Mouse (Mus musculus) hindbrain, embryonic 11.5 days (tissue): ENCODE results near the gene Tead3. TPM values are rescaled to one million over a fixed set of nuclear protein-coding genes. Genes with fewer than 3 reads are reported as not detected.

Experiments used
- ATAC-seq: fragments of 200-750 bp; cut with Nextera tagmentation; 2 replicates; pipeline ENCODE4 v1.8.0; 2017; ENCODE audit warnings: mild to moderate bottlenecking, moderate TSS enrichment, moderate library complexity; ENCODE audit not compliant: low FRiP score
- DNase-seq: peaks from one replicate; pipeline ENCODE4 v3.0.0-alpha.2; 2015; ENCODE audit warnings: low spot score
- H3K27ac ChIP-seq: fragments of 300-500 bp; sonication (generic); 2 replicates; pipeline ENCODE4 v1.5.1; 2014; ENCODE audit warnings: mild to moderate bottlenecking, low read depth, low read length
- H3K27me3 ChIP-seq: fragments of 300-500 bp; sonication (generic); 2 replicates; pipeline ENCODE4 v1.6.1; 2014; ENCODE audit warnings: mild to moderate bottlenecking, low read length, moderate library complexity, mixed read lengths; ENCODE audit not compliant: control insufficient read depth, insufficient read depth
- H3K36me3 ChIP-seq: fragments of 300-500 bp; sonication (generic); 2 replicates; pipeline ENCODE4 v1.6.1; 2014; ENCODE audit warnings: mild to moderate bottlenecking, low read length, moderate library complexity, mixed read lengths; ENCODE audit not compliant: control insufficient read depth, insufficient read depth
- H3K4me1 ChIP-seq: fragments of 300-500 bp; sonication (generic); replicated peaks from 2 replicates; pipeline ENCODE4 v1.6.1; 2014; ENCODE audit warnings: low read length, mixed read lengths; ENCODE audit not compliant: control insufficient read depth, insufficient read depth
- H3K4me2 ChIP-seq: fragments of 300-500 bp; sonication (generic); replicated peaks from 2 replicates; pipeline ENCODE4 v1.6.1; 2014; ENCODE audit warnings: mild to moderate bottlenecking, low read depth, low read length
- H3K4me3 ChIP-seq: fragments of 300-500 bp; sonication (generic); 2 replicates; pipeline ENCODE4 v1.5.1; 2014; ENCODE audit warnings: low read depth, low read length
- H3K9ac ChIP-seq: fragments of 300-500 bp; sonication (generic); 2 replicates; pipeline ENCODE4 v1.6.1; 2014; ENCODE audit warnings: low read depth, low read length
- H3K9me3 ChIP-seq: fragments of 300-500 bp; sonication (generic); 2 replicates; pipeline ENCODE4 v1.6.1; 2016; ENCODE audit warnings: low read length; ENCODE audit not compliant: control insufficient read depth
- WGBS: fragments of 180-500 bp; shearing (Covaris S2); extraction: QIAGEN DNeasy Blood & Tissue Kit; methylation state at CpG from one replicate; pipeline ENCODE4 v1.1.7; 2014; 5-methylcytosine and 5-hydroxymethylcytosine counted together
- polyA plus RNA-seq: library from polyadenylated mRNA; unstranded; fragments of >200 nt; fragmentation: Nextera tagmentation; extraction: Ambion mirVana; gene quantifications from 2 replicates; pipeline ENCODE4 v1.2.1, GENCODE M21; 2014

Gene Tead3
- polyA plus RNA-seq, 1 experiment from 2014 or later: 3.7 TPM

- Histone ChIP-seq H3K27me3 (peaks cover 15% of the 10 kb centered on the region), H3K27ac (no peak overlapping the region), H3K9ac (no peak overlapping the region), H3K4me1 (no peaks in the 10 kb centered on the region), H3K36me3 (no peaks in the 10 kb centered on the region), H3K9me3 (no peaks in the 10 kb centered on the region), H3K4me2 (no peak overlapping the region), H3K4me3 (no peak overlapping the region)
- ATAC-seq: no peak
- WGBS: 12% methylated on average over 17 of the region's 17 CpGs
- no peak for DNase-seq
Measured at GRCm38 (mm10) chr17:28375592-28376061, 25.0 kb upstream of the Tead3 start.

GRCm38 (mm10) chr17:28374494-28374893 lies 23.9 kb upstream of the Tead3 start:
- Histone ChIP-seq H3K36me3 (no peaks in the 10 kb centered on the region), H3K4me1 (no peaks in the 10 kb centered on the region), H3K27me3 (peaks cover 15% of the 10 kb centered on the region), H3K4me3 (no peak overlapping the region), H3K9me3 (no peaks in the 10 kb centered on the region), H3K9ac (no peak overlapping the region), H3K4me2 (no peak overlapping the region), H3K27ac (no peak overlapping the region)
- 18% methylated on average over 16 of the region's 16 CpGs for WGBS
- ATAC-seq (no peak), DNase-seq (no peak)

- DNase-seq: peak; percentile 71
- H3K27me3 ChIP-seq: peaks cover 15% of the 10 kb centered on the region
- no peak for ATAC-seq
- H3K9ac ChIP-seq: no peak overlapping the region
- no peaks in the 10 kb centered on the region for H3K36me3 ChIP-seq
- H3K27ac ChIP-seq: no peak overlapping the region
- H3K4me3 ChIP-seq: no peak overlapping the region
- H3K9me3 ChIP-seq: no peaks in the 10 kb centered on the region
- no peak overlapping the region for H3K4me2 ChIP-seq
- H3K4me1 ChIP-seq: no peaks in the 10 kb centered on the region
- WGBS: 18% methylated on average over 10 of the region's 10 CpGs
Measured at GRCm38 (mm10) chr17:28373821-28374220, 23.2 kb upstream of the Tead3 start.

- H3K9ac ChIP-seq: no peak overlapping the region
- no peak overlapping the region for H3K27ac ChIP-seq
- ATAC-seq: no peak
- no peak overlapping the region for H3K4me2 ChIP-seq
- no peak overlapping the region for H3K4me3 ChIP-seq
- H3K9me3 ChIP-seq: no peaks in the 10 kb centered on the region
- H3K27me3 ChIP-seq: peaks cover 15% of the 10 kb centered on the region
- no peak for DNase-seq
- no peaks in the 10 kb centered on the region for H3K4me1 ChIP-seq
- H3K36me3 ChIP-seq: no peaks in the 10 kb centered on the region
- WGBS: 64% methylated on average over 1 of the region's 1 CpGs
Measured at GRCm38 (mm10) chr17:28371941-28372340, 21.3 kb upstream of the Tead3 start.

- Histone ChIP-seq H3K36me3 (no peaks in the 10 kb centered on the region), H3K27ac (no peak overlapping the region), H3K9ac (no peak overlapping the region), H3K27me3 (peaks cover 15% of the 10 kb centered on the region), H3K4me2 (no peak overlapping the region), H3K4me1 (no peaks in the 10 kb centered on the region), H3K4me3 (no peak overlapping the region), H3K9me3 (no peaks in the 10 kb centered on the region)
- 79% methylated on average over 2 of the region's 2 CpGs for WGBS
- ATAC-seq (no peak), DNase-seq (no peak)
Measured at GRCm38 (mm10) chr17:28371286-28371685, 20.7 kb upstream of the Tead3 start.

GRCm38 (mm10) chr17:28369056-28369455 lies 18.4 kb upstream of the Tead3 start:
- Histone ChIP-seq H3K4me1 (0 out of 2 replicates have a peak, but pooled peaks cover 2% of the 10 kb centered on the region), H3K9me3 (no peaks in the 10 kb centered on the region), H3K27ac (no peak overlapping the region), H3K4me3 (no peak overlapping the region), H3K9ac (no peak overlapping the region), H3K4me2 (no peak overlapping the region), H3K27me3 (peaks cover 19% of the 10 kb centered on the region), H3K36me3 (no peaks in the 10 kb centered on the region)
- ATAC-seq: no peak
- no peak for DNase-seq
- 74% methylated on average over 5 of the region's 5 CpGs for WGBS

DNA sequence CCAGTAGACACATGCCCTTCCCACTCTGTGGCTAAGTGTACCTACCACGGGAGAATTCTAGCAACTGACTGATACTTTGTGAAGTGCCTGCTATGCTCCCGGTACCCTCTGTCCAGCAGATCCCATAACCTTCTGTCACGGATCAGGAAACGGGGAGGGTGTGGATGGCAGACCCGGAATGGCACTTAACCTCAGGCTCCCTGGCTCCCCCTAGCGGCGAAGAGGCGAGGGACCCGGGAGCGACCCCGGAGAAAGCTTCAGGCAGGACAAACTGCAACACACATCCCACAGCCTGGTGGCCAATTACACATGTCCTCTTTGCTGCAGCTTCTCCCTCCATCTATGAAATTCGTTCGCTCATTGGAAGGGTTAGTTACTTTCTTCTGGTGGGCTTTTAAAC lies 17.8 kb upstream of the Tead3 start:
- Histone ChIP-seq H3K4me1 (0 out of 2 replicates have a peak, but pooled peaks cover 2% of the 10 kb centered on the region), H3K27me3 (peaks cover 25% of the 10 kb centered on the region), H3K36me3 (no peaks in the 10 kb centered on the region), H3K9ac (no peak overlapping the region), H3K27ac (no peak overlapping the region), H3K4me2 (no peak overlapping the region), H3K4me3 (no peak overlapping the region), H3K9me3 (no peaks in the 10 kb centered on the region)
- peak; percentile 82 for DNase-seq
- no peak for ATAC-seq
- 4% methylated on average over 13 of the region's 13 CpGs for WGBS

GRCm38 (mm10) chr17:28365122-28365521 lies 14.5 kb upstream of the Tead3 start, which contains the start of gene Tulp1:
Gene Tulp1, minus strand, starts transcription at chr17:28365222.
- Histone ChIP-seq H3K27me3 (peaks cover 36% of the 10 kb centered on the region), H3K9ac (no peak within 1 kb of the TSS), H3K9me3 (no peaks in the 10 kb centered on the region), H3K4me2 (peak within 1 kb of the TSS; percentile 33), H3K4me1 (0 out of 2 replicates have a peak, but pooled peaks cover 2% of the 10 kb centered on the region), H3K4me3 (0 out of 2 replicates have a peak within 1 kb of the TSS, but pooled peaks have one; percentile 8), H3K36me3 (no peaks in the 10 kb centered on the region), H3K27ac (no peak within 1 kb of the TSS)
- 21% methylated on average over 8 of the region's 8 CpGs for WGBS
- DNase-seq (no peak), ATAC-seq (no peak)

DNA sequence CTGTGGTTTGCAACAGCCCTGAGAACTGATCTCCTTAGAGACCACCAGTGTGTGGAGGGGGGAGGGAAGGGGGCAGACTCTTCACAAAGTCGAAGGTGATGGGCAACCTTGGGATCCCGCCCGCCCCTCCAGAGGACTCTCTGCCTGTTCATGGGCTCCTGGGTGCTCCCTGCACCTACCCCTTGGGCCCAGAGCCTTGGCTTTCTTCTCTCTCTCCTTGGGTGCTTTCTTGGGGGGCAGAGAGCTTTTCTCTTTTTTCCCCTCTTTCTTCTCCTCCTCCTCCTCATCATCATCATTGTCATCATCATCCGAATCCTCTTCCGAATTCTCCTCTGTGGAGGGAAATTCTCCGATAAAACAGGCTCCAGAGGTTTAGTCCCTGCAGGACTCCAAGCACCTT lies 12.9 kb upstream of the Tead3 start:
- WGBS: 6% methylated on average over 6 of the region's 6 CpGs
- ATAC-seq (no peak), DNase-seq (peak; percentile 31)
- Histone ChIP-seq H3K4me1 (0 out of 2 replicates have a peak, but pooled peaks cover 2% of the 10 kb centered on the region), H3K4me2 (no peak overlapping the region), H3K4me3 (no peak overlapping the region), H3K27me3 (peaks cover 49% of the 10 kb centered on the region), H3K36me3 (no peaks in the 10 kb centered on the region), H3K9ac (no peak overlapping the region), H3K27ac (no peak overlapping the region), H3K9me3 (no peaks in the 10 kb centered on the region)
